Mouse (Mus musculus): ENCODE results near the gene Scn1a. TPM values are rescaled to one million over a fixed set of nuclear protein-coding genes. Genes with fewer than 3 reads are reported as not detected.

The Scn1a gene
- polyA plus RNA-seq, 1 experiment from 2014 or later, result 1.00 TPM

Other genes starting within 250 kb of the Scn1a start
- 11.9 and 13.7 TPM in 2 replicates for gene Ttc21b, start 184.2 kb downstream of the Scn1a start, polyA plus RNA-seq (2016; fragmentation: Nextera tagmentation; extraction: Ambion mirVana)
- 1.2 and 2.7 TPM in 2 replicates for gene Scn9a, start 194.1 kb upstream of the Scn1a start, polyA plus RNA-seq (2016; fragmentation: Nextera tagmentation; extraction: Ambion mirVana)